Mouse (Mus musculus): ENCODE measurements around the gene Arhgap18. TPM values are rescaled to one million over a fixed set of nuclear protein-coding genes. Genes with fewer than 3 reads are reported as not detected.

Arhgap18 gene
- polyA plus RNA-seq, 1 experiment from 2014 or later: 10.1 TPM

DNA sequence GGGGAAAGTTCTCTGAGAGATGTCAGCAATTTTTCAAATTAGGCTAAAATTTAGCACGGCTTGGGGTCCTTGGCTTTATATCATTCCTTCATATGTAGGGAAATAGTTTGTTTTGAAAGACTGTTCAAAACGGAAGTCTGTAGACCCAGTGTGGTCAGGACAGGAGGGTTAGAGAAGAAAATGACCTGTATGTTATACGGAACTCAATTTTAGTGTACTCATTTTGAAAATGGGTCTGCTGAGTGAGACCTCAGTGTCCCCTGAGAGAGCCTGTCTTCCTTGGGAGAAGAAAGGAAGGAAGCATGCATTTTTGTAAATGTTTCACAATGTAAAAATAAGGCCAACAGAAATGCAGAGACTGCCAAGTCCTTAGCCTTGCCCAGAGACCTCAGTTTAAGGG is 38.6 kb downstream of the Arhgap18 start:
- H3K4me1 ChIP-seq: peaks cover 8% of the 10 kb centered on the region
- H3K4me3 ChIP-seq: no peak overlapping the region
- no peaks in the 10 kb centered on the region for H3K27me3 ChIP-seq (replicated peaks)
- H3K36me3 ChIP-seq: no peaks in the 10 kb centered on the region
- no peak overlapping the region for H3K27ac ChIP-seq
- 37% methylated on average over 3 of the region's 3 CpGs for WGBS (ENCODE audit: insufficient replicate concordance)
- no peaks in the 10 kb centered on the region for H3K9me3 ChIP-seq (replicated peaks)
- H3K4me2 ChIP-seq: no peak overlapping the region
- no peak for ATAC-seq
- H3K9ac ChIP-seq: no peak overlapping the region

DNA sequence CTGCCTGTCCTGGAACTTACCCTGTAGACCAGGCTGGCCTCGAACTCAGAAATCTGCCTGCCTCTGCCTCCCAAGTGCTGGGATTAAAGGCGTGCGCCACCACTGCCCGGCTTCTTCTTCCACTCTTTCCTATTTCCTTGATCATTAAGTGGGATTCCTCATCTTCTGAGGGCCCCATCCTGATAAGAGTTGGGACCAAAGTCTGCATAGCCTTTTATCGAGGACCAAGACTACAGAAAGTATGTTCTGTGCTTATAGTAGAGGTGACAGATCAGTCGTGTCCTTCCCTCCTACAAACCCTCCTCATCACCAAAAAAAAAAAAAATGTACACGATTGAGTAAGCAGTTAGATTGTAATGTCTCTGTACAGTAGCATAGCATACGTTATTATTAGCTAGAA is 39.8 kb downstream of the Arhgap18 start:
- no peak for ATAC-seq
- Histone ChIP-seq H3K4me3 (no peak overlapping the region), H3K27me3 (replicated peaks) (no peaks in the 10 kb centered on the region), H3K36me3 (no peaks in the 10 kb centered on the region), H3K27ac (no peak overlapping the region), H3K4me1 (peaks cover 20% of the 10 kb centered on the region), H3K4me2 (no peak overlapping the region), H3K9me3 (replicated peaks) (no peaks in the 10 kb centered on the region), H3K9ac (no peak overlapping the region)
- WGBS (ENCODE audit: insufficient replicate concordance): 69% methylated on average over 8 of the region's 8 CpGs

DNA sequence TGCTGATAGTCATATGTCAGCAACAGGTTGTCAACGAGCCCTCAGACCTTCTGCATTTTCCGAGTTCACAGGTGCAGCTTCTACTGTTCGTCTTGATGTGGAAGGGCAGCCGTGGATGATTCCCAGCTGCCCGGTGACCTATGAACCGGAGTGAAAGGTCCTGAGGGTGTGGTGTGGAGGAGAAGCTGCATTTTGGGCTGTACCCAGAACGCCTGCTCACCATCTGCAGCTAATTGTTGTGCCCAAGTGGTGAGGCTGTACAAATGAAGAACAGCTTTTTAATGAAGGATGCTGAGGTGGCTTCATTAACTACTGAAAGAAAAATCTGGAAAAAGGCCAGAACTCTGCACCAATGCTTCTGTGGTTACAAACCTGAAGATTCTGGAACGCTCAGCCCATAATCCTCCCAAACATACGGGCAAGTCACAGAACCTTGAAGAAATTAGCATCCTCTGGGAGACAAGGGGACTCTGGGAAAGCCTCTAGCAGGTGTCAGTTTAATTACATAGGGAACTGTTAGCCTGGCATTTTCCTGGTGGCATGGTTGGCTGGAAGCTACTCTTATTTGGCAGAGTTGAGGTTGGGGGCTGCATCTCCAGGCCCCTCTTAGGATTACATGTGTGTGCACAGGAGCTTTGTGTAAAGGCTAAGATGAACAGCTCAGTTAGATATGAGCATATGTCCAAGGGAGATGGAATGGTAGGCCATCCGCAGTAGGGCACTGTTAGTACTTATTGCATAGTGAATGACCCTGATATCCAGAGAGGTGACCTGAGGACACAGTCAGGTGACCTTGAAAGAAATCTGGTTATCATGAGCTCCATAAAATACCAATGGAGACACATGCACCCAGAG is 43.4 kb downstream of the Arhgap18 start:
- H3K27ac ChIP-seq: no peak overlapping the region
- no peak overlapping the region for H3K4me2 ChIP-seq
- no peak overlapping the region for H3K4me3 ChIP-seq
- H3K4me1 ChIP-seq: peaks cover 31% of the 10 kb centered on the region
- H3K9ac ChIP-seq: no peak overlapping the region
- WGBS (ENCODE audit: insufficient replicate concordance): 69% methylated on average over 10 of the region's 10 CpGs
- H3K9me3 ChIP-seq (replicated peaks): no peaks in the 10 kb centered on the region
- no peaks in the 10 kb centered on the region for H3K27me3 ChIP-seq (replicated peaks)
- no peak for ATAC-seq
- H3K36me3 ChIP-seq: no peaks in the 10 kb centered on the region

DNA sequence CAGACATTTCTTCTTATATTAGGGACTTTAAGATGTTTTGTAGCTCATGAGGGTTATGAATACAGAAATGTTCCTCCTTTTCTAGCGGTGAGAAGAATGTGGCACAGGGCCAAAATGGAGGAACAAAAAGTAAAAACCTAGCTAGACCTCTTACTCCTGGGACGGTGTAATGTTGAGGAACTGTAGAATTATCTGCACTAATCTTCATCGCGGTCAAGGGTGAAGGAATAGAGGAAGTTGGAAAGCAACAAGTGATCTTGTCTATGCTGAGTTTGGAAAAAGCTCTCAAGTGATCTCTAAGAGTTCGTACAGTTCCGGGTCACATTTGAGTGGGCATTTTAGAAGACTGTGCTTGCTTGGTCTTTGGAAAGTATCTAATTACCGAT is 44.1 kb downstream of the Arhgap18 start:
- no peaks in the 10 kb centered on the region for H3K36me3 ChIP-seq
- no peak overlapping the region for H3K9ac ChIP-seq
- peaks cover 31% of the 10 kb centered on the region for H3K4me1 ChIP-seq
- H3K9me3 ChIP-seq (replicated peaks): no peaks in the 10 kb centered on the region
- no peak overlapping the region for H3K4me2 ChIP-seq
- ATAC-seq: no peak
- H3K27me3 ChIP-seq (replicated peaks): no peaks in the 10 kb centered on the region
- 0 out of 2 replicates have a peak overlapping the region, but pooled peaks have one; percentile 10 for H3K27ac ChIP-seq
- 32% methylated on average over 7 of the region's 7 CpGs for WGBS (ENCODE audit: insufficient replicate concordance)
- no peak overlapping the region for H3K4me3 ChIP-seq

DNA sequence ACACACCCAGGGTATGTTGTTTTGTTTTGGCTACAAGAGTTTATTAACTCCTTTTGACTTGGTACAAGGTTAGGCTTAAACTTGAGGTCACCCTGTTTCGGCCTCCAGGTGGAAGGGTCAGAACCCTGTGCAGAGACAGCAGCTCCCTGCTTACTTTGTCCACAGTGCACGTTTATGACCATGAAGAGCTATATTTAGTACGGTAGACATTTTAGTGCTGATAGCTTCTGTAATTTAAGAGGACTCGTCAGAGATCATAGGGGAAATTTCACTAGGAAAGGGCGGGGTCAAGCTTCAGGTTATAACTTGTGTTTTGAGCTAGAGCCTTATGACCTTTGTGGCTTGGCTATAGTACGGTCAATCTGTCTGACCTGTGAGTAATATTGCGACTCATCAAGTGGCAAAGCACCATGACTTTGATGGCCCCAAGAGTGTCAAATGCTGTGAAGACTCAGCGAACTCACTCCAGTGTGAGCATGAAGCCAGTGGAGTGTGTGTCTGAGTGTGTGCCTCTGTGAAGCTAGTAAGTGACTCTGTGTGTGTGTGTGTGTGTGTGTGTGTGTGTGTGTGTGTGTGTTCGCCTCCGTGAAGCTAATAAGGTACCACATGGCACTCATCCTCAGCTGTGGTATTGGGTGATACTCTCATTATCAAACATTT is 45.7 kb downstream of the Arhgap18 start:
- peaks cover 31% of the 10 kb centered on the region for H3K4me1 ChIP-seq
- peak overlapping the region; percentile 10; the same call in 1 of the 2 replicates for H3K4me2 ChIP-seq
- ATAC-seq: peak; percentile 28; the same call in 1 of the 2 replicates
- H3K27ac ChIP-seq: peak overlapping the region; percentile 74
- no peaks in the 10 kb centered on the region for H3K36me3 ChIP-seq
- H3K9ac ChIP-seq: no peak overlapping the region
- no peaks in the 10 kb centered on the region for H3K27me3 ChIP-seq (replicated peaks)
- WGBS (ENCODE audit: insufficient replicate concordance): 39% methylated on average over 10 of the region's 10 CpGs
- no peaks in the 10 kb centered on the region for H3K9me3 ChIP-seq (replicated peaks)
- no peak overlapping the region for H3K4me3 ChIP-seq

DNA sequence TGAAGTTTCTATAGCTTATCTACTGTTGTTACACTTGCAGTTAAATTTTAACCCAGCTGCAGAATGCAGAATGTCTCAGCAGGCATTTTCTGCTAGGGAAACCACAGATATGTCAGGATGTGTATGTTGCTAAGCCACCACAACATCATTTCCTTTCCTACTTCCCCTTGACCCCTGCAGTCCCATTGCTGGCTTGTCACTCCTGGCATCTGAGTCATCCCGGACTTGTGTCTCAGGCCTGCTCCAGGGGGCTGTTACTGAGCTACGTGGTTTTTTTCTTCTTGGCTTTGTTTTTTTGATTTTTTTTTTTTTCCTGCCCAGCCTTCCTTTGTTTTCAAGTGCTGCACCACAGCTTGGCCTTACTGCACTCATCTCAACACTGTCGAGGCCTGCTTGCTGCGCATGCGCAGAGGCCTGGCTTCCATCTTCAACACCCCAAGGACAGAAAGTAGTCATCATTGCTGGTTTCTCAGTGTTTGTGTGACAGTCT is 46.4 kb downstream of the Arhgap18 start:
- 21% methylated on average over 5 of the region's 5 CpGs for WGBS (ENCODE audit: insufficient replicate concordance)
- no peaks in the 10 kb centered on the region for H3K36me3 ChIP-seq

DNA sequence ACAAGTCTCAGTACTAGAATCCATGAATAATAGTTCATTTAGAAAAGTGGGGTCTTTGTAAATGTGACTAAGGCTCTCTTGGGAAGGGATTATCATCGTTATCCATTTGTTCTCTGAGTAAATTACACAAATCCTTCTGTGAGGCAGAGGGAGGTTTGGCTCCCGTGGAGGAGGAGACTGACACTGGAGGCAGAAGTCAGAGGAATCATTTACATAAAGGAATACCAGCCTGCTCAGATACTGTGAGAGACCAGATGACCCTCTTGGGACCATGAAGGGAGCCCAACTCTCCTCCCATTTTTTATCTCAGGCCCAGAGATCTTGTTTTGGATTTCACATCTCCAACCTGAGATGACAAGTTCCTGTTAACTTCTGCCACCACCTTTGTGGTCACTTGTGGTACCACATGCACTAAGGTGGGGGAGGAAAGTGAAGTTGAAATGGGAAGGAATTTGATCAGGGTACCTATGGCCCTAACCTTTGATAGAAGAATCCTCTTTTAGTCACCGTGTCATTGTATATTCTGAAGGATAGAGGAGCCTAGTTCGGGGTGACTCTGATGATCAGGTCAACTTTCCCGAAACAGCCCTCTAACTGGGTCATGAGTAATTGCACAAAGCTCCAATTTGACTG is 51.2 kb downstream of the Arhgap18 start:
- H3K36me3 ChIP-seq: no peaks in the 10 kb centered on the region
- no peaks in the 10 kb centered on the region for H3K9me3 ChIP-seq (replicated peaks)
- no peak overlapping the region for H3K9ac ChIP-seq
- peaks cover 6% of the 10 kb centered on the region for H3K4me1 ChIP-seq
- no peak for ATAC-seq
- H3K4me2 ChIP-seq: no peak overlapping the region
- H3K27me3 ChIP-seq (replicated peaks): no peaks in the 10 kb centered on the region
- no peak overlapping the region for H3K4me3 ChIP-seq
- no peak overlapping the region for H3K27ac ChIP-seq
- WGBS (ENCODE audit: insufficient replicate concordance): 53% methylated on average over 5 of the region's 5 CpGs

More for the DNA sequence above, 46.4 kb downstream of the Arhgap18 start:
- peaks cover 31% of the 10 kb centered on the region for H3K4me1 ChIP-seq
- no peaks in the 10 kb centered on the region for H3K27me3 ChIP-seq (replicated peaks)
- no peak overlapping the region for H3K9ac ChIP-seq
- H3K4me3 ChIP-seq: no peak overlapping the region
- H3K4me2 ChIP-seq: peak overlapping the region; percentile 10; the same call in 1 of the 2 replicates
- peak; percentile 77 for ATAC-seq
- H3K27ac ChIP-seq: peak overlapping the region; percentile 74
- H3K9me3 ChIP-seq (replicated peaks): no peaks in the 10 kb centered on the region

DNA sequence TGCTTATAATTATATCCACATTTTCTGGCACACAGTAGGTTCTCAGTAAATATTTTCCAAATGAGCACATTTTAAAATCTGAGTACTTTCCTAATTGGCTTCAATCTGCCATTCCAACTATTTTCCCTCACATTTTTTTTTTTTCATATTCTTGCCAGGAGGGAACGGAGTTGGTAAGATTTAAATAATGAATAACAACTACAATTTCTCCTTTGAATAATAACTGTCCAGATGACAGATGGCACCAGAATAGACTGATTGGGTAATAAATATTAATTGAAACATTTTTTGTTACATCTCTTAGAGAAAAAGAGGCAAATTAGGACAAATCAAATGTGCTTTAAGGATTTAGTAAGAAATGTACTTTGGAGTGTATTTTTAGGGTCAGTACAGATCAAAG is 51.8 kb downstream of the Arhgap18 start:
- Histone ChIP-seq H3K36me3 (no peaks in the 10 kb centered on the region), H3K4me3 (no peak overlapping the region), H3K9ac (no peak overlapping the region), H3K4me1 (peaks cover under 1% of the 10 kb centered on the region), H3K27me3 (replicated peaks) (no peaks in the 10 kb centered on the region), H3K9me3 (replicated peaks) (no peaks in the 10 kb centered on the region), H3K4me2 (no peak overlapping the region), H3K27ac (no peak overlapping the region)
- no peak for ATAC-seq
- WGBS (ENCODE audit: insufficient replicate concordance): 66% methylated on average over 1 of the region's 1 CpGs

DNA sequence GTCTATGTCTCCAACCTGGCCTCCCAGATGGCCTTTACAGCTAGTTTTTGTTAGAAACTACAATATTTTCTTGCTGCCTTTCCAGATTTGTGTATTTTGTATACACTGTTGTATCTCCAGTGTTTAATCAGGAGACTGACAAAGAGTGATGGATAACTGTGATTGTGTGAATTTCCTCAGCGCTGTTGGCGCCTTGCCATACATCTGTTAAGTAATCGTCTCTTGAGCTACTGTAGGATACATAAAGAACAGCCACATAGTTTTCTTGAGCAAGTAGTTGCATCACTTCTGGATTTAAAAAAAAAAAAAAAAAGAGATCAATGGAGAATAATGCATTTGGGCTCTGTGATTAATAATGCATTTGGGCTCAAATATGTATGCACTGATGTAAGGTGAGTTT is 52.9 kb downstream of the Arhgap18 start:
- ATAC-seq: no peak
- no peaks in the 10 kb centered on the region for H3K36me3 ChIP-seq
- H3K4me2 ChIP-seq: no peak overlapping the region
- 78% methylated on average over 3 of the region's 3 CpGs for WGBS (ENCODE audit: insufficient replicate concordance)
- H3K4me1 ChIP-seq: 0 out of 2 replicates have a peak, but pooled peaks cover 4% of the 10 kb centered on the region
- H3K27me3 ChIP-seq (replicated peaks): no peaks in the 10 kb centered on the region
- no peak overlapping the region for H3K9ac ChIP-seq
- no peak overlapping the region for H3K4me3 ChIP-seq
- no peaks in the 10 kb centered on the region for H3K9me3 ChIP-seq (replicated peaks)
- H3K27ac ChIP-seq: no peak overlapping the region

DNA sequence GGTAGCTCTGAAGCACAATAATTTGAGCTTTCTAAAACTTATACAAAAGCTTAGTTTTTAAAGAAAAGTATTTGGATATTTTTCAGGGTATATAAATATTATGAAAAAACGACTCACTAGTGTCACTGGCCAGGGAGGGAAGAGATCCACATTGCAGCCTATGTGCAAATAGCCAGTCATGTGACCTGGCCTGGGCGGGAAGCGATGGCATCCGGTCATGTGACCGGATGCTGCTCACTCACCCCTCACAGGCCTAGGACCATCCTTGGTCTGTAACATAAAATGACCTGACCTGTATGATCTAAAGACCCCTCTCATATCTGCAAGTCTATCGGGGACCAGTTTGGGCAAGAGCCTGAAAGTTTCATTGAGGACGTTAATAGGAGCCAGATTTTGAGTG is 56.8 kb downstream of the Arhgap18 start:
- WGBS (ENCODE audit: insufficient replicate concordance): 82% methylated on average over 7 of the region's 7 CpGs
- H3K27ac ChIP-seq: no peak overlapping the region
- H3K9me3 ChIP-seq (replicated peaks): no peaks in the 10 kb centered on the region
- no peak for ATAC-seq
- H3K36me3 ChIP-seq: no peaks in the 10 kb centered on the region
- H3K9ac ChIP-seq: no peak overlapping the region
- no peak overlapping the region for H3K4me3 ChIP-seq
- H3K4me2 ChIP-seq: no peak overlapping the region
- 0 out of 2 replicates have a peak, but pooled peaks cover 4% of the 10 kb centered on the region for H3K4me1 ChIP-seq
- no peaks in the 10 kb centered on the region for H3K27me3 ChIP-seq (replicated peaks)

DNA sequence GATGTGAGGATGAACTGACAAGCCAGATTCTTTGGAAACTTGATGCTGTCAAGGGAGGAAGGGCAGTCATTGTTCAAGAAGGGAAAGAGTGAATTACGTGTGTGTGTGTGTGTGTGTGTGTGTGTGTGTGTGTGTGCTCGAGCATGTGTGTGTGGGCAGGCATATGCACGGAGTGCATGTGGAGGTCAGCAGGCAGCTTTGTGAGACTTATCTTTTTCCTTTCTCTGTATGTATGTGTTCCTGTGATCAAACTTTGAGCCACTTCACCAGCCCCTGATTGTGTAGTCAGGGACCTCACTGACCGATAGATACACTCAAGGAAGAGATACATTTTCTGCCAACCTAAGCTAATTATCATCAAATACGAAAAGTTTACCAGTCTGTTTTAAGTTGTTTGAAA is 57.6 kb downstream of the Arhgap18 start:
- WGBS (ENCODE audit: insufficient replicate concordance): 57% methylated on average over 5 of the region's 5 CpGs
- no peak overlapping the region for H3K4me2 ChIP-seq
- H3K4me1 ChIP-seq: 0 out of 2 replicates have a peak, but pooled peaks cover 4% of the 10 kb centered on the region
- no peak overlapping the region for H3K27ac ChIP-seq
- no peak overlapping the region for H3K4me3 ChIP-seq
- H3K9me3 ChIP-seq (replicated peaks): no peaks in the 10 kb centered on the region
- no peaks in the 10 kb centered on the region for H3K27me3 ChIP-seq (replicated peaks)
- ATAC-seq: no peak
- no peak overlapping the region for H3K9ac ChIP-seq
- H3K36me3 ChIP-seq: no peaks in the 10 kb centered on the region

DNA sequence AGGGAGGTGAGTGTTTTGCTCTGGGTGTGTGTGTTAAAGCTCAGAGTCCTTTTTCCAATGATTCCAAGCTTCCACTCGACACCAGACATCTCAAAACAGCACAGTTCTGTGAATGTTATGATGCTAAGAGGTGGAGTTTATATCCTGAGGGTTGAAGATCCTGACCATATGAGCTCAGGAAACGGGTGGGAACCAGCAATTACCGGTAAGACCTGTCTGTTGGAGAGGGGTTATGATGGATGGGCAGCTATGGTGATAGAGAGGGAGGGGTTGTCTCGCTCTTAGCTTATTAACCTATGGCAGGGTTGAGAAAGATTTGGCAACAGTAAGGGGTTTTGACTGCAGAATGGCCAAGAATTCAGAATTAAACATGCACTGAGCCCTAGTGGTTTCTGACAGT is 58.1 kb downstream of the Arhgap18 start:
- H3K27me3 ChIP-seq (replicated peaks): no peaks in the 10 kb centered on the region
- no peaks in the 10 kb centered on the region for H3K9me3 ChIP-seq (replicated peaks)
- no peak overlapping the region for H3K4me3 ChIP-seq
- H3K27ac ChIP-seq: no peak overlapping the region
- no peak overlapping the region for H3K9ac ChIP-seq
- no peak for ATAC-seq
- H3K4me2 ChIP-seq: no peak overlapping the region
- WGBS (ENCODE audit: insufficient replicate concordance): 35% methylated on average over 4 of the region's 4 CpGs
- H3K4me1 ChIP-seq: 0 out of 2 replicates have a peak, but pooled peaks cover 4% of the 10 kb centered on the region
- no peaks in the 10 kb centered on the region for H3K36me3 ChIP-seq

All from liver, embryonic 12.5 days (tissue).